Mouse (Mus musculus): ENCODE data around the gene Nisch. TPM values are rescaled to one million over a fixed set of nuclear protein-coding genes. Genes with fewer than 3 reads are reported as not detected.

The Nisch gene
- polyA plus RNA-seq, 1 experiment = 292 TPM

DNA sequence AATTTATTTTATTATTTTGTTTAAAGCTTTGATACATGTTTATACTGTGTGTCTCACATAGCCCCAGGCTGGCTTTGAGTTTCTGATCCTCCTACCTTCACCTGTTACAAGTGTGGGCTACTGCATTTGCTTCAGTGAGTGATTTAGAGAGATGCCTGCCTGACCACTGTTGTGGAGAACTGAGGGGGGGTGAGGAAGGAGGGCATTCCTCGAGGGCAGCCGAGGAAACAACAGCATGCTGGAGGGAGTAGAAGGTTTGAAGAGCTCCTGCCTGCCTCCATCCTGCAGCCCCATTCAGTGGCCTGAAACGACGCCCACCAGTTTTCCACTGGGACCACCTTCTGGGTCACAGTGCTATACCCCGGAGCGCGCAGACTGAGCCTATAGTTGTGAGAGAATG, 51.3 kb downstream of the Nisch start:
- 57% methylated on average over 7 of the region's 7 CpGs for WGBS
- Histone ChIP-seq H3K4me1 (ENCODE audit: control insufficient read depth, insufficient read depth, low read length) (peaks cover 28% of the 10 kb centered on the region), H3K4me3 (replicated peaks; ENCODE audit: insufficient read depth, low read depth, low read length) (no peak overlapping the region), H3K27ac (ENCODE audit: insufficient read depth, low read length) (no peak overlapping the region), H3K27me3 (ENCODE audit: control insufficient read depth, insufficient read depth, low read length) (no peaks in the 10 kb centered on the region)
- no peak for DNase-seq
- TF ChIP-seq POLR2A (IDR thresholded peaks at IDR 0.05; ENCODE audit: borderline replicate concordance, insufficient read depth, low read length) = no peak
- TF ChIP-seq CTCF (IDR thresholded peaks at IDR 0.05; ENCODE audit: borderline replicate concordance, insufficient read depth, low read depth, low read length) = no peak

DNA sequence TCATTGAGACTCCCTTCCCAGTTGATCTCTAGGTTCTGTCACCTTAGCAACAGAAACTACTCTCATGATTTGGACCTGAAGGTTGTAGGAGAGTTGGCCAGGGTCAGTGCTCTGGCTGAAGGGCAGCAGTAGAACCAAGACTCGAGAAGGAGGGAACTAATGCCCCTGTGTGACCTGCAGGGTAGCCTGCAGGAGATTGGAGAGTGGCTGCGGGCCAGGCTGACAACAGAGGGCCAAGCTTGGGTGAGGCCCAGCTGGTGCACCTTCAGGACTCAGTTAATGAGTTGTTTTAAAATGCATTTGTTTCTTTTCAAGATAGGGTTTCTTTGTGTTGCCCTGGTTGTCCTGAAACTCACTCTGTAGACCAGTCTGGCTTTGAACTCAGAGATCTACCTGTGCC, 51.7 kb downstream of the Nisch start:
- H3K27ac ChIP-seq (ENCODE audit: insufficient read depth, low read length) = 0 out of 2 replicates have a peak overlapping the region, but pooled peaks have one; percentile 6
- 17% methylated on average over 2 of the region's 2 CpGs for WGBS
- no peak overlapping the region for H3K4me3 ChIP-seq (replicated peaks; ENCODE audit: insufficient read depth, low read depth, low read length)
- TF ChIP-seq POLR2A (IDR thresholded peaks at IDR 0.05; ENCODE audit: borderline replicate concordance, insufficient read depth, low read length) = no peak
- TF ChIP-seq CTCF (IDR thresholded peaks at IDR 0.05; ENCODE audit: borderline replicate concordance, insufficient read depth, low read depth, low read length) = no peak
- H3K27me3 ChIP-seq (ENCODE audit: control insufficient read depth, insufficient read depth, low read length) = no peaks in the 10 kb centered on the region
- peaks cover 26% of the 10 kb centered on the region for H3K4me1 ChIP-seq (ENCODE audit: control insufficient read depth, insufficient read depth, low read length)
- DNase-seq = peak; percentile 51 to 52

DNA sequence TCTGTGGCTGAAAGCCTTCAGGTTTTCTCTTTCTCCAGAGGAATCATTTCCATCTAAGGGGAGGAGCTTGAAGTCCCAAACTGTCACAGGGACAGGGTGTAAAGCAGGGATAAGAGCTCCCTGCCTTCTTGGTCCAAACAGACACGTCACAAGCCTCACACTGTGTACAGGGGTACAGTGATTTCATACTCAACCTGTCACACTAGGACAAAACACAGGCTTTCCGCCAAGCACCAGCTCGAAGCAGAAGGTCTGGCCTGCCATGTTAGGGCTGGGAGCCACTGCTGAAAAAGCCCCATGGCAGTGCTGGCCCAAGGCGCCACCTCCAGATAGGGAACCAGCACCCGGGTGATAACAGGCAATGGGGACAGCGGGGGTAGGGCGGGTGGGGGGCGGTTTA, 52.7 kb downstream of the Nisch start:
- H3K27ac ChIP-seq (ENCODE audit: insufficient read depth, low read length) = no peak overlapping the region
- H3K4me3 ChIP-seq (replicated peaks; ENCODE audit: insufficient read depth, low read depth, low read length) = no peak overlapping the region
- H3K27me3 ChIP-seq (ENCODE audit: control insufficient read depth, insufficient read depth, low read length) = no peaks in the 10 kb centered on the region
- H3K4me1 ChIP-seq (ENCODE audit: control insufficient read depth, insufficient read depth, low read length) = peaks cover 26% of the 10 kb centered on the region
- WGBS = 40% methylated on average over 8 of the region's 8 CpGs
- TF ChIP-seq CTCF (IDR thresholded peaks at IDR 0.05; ENCODE audit: borderline replicate concordance, insufficient read depth, low read depth, low read length) = no peak
- no peak for TF ChIP-seq POLR2A (IDR thresholded peaks at IDR 0.05; ENCODE audit: borderline replicate concordance, insufficient read depth, low read length)
- peak; percentile 67 to 86 for DNase-seq

DNA sequence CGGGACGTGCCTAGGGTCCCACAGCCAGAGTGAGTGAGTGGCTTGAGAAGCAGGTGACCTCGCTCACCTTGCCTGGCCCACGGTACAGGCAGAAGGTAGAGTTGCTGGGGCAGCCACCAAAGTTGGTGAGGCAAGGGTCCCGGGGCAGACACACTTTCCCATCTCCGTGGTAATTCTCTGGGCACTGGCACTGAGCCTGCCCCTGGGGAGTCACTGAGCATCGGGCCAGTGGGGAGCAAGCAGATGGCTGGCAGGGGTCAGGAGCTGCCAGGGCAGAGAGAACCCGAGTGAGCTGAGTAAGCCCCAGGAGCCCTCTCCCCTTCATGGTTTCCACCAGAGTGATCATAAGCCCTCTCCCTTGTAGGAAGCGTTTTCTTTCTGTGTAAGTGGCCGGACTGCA, 55.1 kb downstream of the Nisch start:
- 36% methylated on average over 10 of the region's 10 CpGs for WGBS
- Histone ChIP-seq H3K4me3 (replicated peaks; ENCODE audit: insufficient read depth, low read depth, low read length) (no peak overlapping the region), H3K4me1 (ENCODE audit: control insufficient read depth, insufficient read depth, low read length) (peaks cover 18% of the 10 kb centered on the region), H3K27ac (ENCODE audit: insufficient read depth, low read length) (no peak overlapping the region), H3K27me3 (ENCODE audit: control insufficient read depth, insufficient read depth, low read length) (no peaks in the 10 kb centered on the region)
- DNase-seq = no peak
- no peak for TF ChIP-seq CTCF (IDR thresholded peaks at IDR 0.05; ENCODE audit: borderline replicate concordance, insufficient read depth, low read depth, low read length)
- TF ChIP-seq POLR2A (IDR thresholded peaks at IDR 0.05; ENCODE audit: borderline replicate concordance, insufficient read depth, low read length) = no peak

DNA sequence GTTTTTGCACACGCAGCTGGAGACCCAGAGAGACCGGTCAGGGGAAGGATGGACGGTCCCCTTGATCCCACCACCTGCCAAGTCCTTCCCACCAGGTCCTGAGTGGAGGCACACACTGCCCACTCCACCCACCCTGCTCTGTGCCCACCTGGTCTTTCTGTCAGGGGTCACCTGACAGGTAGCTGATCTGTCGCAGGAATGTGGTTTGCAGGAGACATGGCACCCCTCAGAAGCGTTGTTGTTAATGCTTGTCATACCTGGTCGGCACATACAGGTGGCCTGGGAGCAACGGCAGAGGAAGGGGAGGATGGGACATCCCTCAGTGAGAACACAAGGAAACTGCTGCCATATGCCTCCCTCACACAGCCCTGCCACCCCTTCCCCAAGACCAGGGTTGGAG, 55.6 kb downstream of the Nisch start:
- Histone ChIP-seq H3K4me1 (ENCODE audit: control insufficient read depth, insufficient read depth, low read length) (peaks cover 13% of the 10 kb centered on the region), H3K27ac (ENCODE audit: insufficient read depth, low read length) (no peak overlapping the region), H3K4me3 (replicated peaks; ENCODE audit: insufficient read depth, low read depth, low read length) (no peak overlapping the region), H3K27me3 (ENCODE audit: control insufficient read depth, insufficient read depth, low read length) (no peaks in the 10 kb centered on the region)
- DNase-seq = no peak
- WGBS = 79% methylated on average over 7 of the region's 7 CpGs
- TF ChIP-seq POLR2A (IDR thresholded peaks at IDR 0.05; ENCODE audit: borderline replicate concordance, insufficient read depth, low read length) = no peak
- TF ChIP-seq CTCF (IDR thresholded peaks at IDR 0.05; ENCODE audit: borderline replicate concordance, insufficient read depth, low read depth, low read length) = no peak

DNA sequence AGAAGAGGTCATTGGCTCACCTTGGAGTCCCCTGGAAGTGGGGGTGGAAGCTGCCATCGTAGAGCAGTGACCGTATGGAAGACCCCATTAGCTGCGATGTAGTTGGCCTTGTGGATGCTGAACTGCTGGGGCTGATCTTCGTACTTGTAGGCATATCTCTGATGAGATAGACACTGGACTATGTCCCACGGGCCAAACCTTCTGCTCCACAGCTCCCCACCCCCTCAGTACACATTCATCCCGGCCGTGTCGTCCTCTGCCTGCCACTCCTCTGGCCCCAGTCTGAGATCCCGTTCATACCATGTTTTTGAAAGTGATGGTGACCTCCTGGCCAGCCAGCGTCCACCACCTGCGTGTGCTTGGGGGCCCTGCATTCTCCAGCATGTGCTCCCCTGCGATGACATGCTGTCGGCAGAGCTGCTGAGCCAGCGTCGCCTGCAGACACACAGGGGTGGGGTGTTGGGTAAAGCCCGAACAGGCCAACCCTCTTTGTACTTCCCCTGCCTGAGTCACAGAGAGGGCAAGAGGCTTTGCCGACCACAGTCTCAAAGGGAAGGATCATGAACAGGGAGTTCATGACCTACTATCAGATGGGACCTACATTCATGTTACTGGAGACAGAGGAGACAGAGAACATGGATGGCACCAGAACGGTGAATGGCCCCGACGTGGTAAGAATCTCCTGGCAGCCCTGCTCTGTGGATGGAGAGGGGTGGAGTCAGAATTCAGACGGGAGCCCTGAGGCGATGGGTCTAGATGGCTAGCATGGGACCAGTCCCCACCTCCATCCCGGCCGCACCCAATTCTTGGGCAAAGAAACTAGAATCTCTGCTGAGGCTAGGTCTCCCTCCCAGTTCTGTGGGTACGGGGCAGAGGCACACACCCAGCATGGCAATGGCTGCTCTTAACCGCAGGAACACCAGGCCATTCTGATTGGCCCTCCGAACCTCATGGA, 56.3 kb downstream of the Nisch start:
- WGBS = 65% methylated on average over 27 of the region's 27 CpGs
- Histone ChIP-seq H3K4me1 (ENCODE audit: control insufficient read depth, insufficient read depth, low read length) (peaks cover 10% of the 10 kb centered on the region), H3K4me3 (replicated peaks; ENCODE audit: insufficient read depth, low read depth, low read length) (no peak overlapping the region), H3K27ac (ENCODE audit: insufficient read depth, low read length) (no peak overlapping the region), H3K27me3 (ENCODE audit: control insufficient read depth, insufficient read depth, low read length) (no peaks in the 10 kb centered on the region)
- TF ChIP-seq POLR2A (IDR thresholded peaks at IDR 0.05; ENCODE audit: borderline replicate concordance, insufficient read depth, low read length) = no peak
- TF ChIP-seq CTCF (IDR thresholded peaks at IDR 0.05; ENCODE audit: borderline replicate concordance, insufficient read depth, low read depth, low read length) = no peak
- no peak for DNase-seq

DNA sequence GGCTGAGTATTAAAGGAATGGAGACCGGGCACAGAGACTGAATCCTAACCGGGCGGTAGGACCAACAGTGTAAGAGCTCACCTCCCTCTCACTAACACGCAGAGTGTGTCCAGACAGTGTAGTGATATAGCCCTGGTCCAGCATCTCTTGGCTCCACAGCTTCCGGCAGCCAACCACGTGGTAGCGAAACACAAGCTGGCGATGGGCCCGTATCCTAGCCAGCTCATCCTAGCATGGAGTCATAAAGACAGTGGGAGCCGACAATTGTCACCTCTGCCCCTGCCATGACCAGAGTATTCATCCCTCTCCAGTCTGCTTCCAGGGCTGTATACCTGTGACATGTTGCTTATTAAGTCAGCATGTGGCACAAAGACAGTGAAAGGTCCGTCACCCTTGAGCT, 71.1 kb downstream of the Nisch start:
- Histone ChIP-seq H3K4me3 (replicated peaks; ENCODE audit: insufficient read depth, low read depth, low read length) (no peak overlapping the region), H3K27ac (ENCODE audit: insufficient read depth, low read length) (no peak overlapping the region), H3K4me1 (ENCODE audit: control insufficient read depth, insufficient read depth, low read length) (no peaks in the 10 kb centered on the region), H3K27me3 (ENCODE audit: control insufficient read depth, insufficient read depth, low read length) (no peaks in the 10 kb centered on the region)
- DNase-seq = no peak
- 56% methylated on average over 11 of the region's 11 CpGs for WGBS
- TF ChIP-seq CTCF (IDR thresholded peaks at IDR 0.05; ENCODE audit: borderline replicate concordance, insufficient read depth, low read depth, low read length) (no peak), POLR2A (IDR thresholded peaks at IDR 0.05; ENCODE audit: borderline replicate concordance, insufficient read depth, low read length) (no peak)

DNA sequence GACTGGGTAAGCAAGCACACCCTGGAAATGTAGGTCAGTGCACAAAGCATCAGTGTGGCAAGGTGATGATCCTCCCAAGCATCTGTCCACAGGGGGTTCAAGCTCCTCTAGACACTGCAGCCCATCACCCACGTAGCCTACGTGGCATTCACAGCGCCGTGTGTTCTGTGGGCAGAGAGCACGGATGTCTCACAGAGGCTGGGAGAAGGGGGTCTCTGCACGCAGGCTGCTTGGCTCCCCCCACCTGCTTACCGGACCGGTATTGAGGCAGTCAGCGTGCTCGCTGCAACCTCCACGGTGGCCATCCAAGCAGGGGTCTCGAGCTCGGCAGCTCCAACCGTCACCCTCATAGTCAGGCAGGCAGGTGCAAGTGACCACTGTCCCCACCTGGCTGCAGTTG, 75.7 kb downstream of the Nisch start:
- 92% methylated on average over 14 of the region's 14 CpGs for WGBS
- Histone ChIP-seq H3K4me3 (replicated peaks; ENCODE audit: insufficient read depth, low read depth, low read length) (no peak overlapping the region), H3K4me1 (ENCODE audit: control insufficient read depth, insufficient read depth, low read length) (peaks cover 4% of the 10 kb centered on the region; the same call in 1 of the 2 replicates), H3K27me3 (ENCODE audit: control insufficient read depth, insufficient read depth, low read length) (no peaks in the 10 kb centered on the region), H3K27ac (ENCODE audit: insufficient read depth, low read length) (no peak overlapping the region)
- TF ChIP-seq CTCF (IDR thresholded peaks at IDR 0.05; ENCODE audit: borderline replicate concordance, insufficient read depth, low read depth, low read length) (no peak), POLR2A (IDR thresholded peaks at IDR 0.05; ENCODE audit: borderline replicate concordance, insufficient read depth, low read length) (no peak)
- no peak for DNase-seq
